In genomic region chr17:50086887-50087286, GRCm38 (mm10) we compare ENCODE assay signal across 16 mouse cellular contexts.
DNase-seq lines count a peak whose midpoint lies in the region.
"Had no signal": no experiment of that assay in that cellular context is flagged by ENCODE, and none has a peak within 500 bp of the region (broad histone marks: within the 10 kb centered on the region; RNA-seq: fewer than 3 reads in every experiment).

No protein-coding gene starts in this region.

- peak; percentile 30 to 58 for DNase-seq in cerebellum, postnatal 10 days
- no peak for DNase-seq in cerebellum, postnatal 25 days
- DNase-seq in ES-CJ7 (ENCODE audit: low read depth, low spot score): peak; percentile 14
- peak; percentile 51 for DNase-seq in thymus, postnatal 0 days (ENCODE audit: low spot score)
- peak; percentile 47 for DNase-seq in thymus, postnatal 4 days
- no peak for DNase-seq in heart, postnatal 4 days
- no peak for DNase-seq in adrenal gland, adult (ENCODE audit: inconsistent age in 2 of 2, low spot score in 1 of 2)
- DNase-seq: adrenal gland, postnatal 10 days; cerebellum, adult 8-10 months; gastrocnemius, postnatal 10 days; kidney, adult 8-10 months; left cerebral cortex, postnatal 4 days; liver, postnatal 0 days; lung, postnatal 4 days; right cerebral cortex, postnatal 25 days; spleen, adult 18-20 months had no signal

Comparison
In these comparisons a context has a peak if more than half of its experiments do, and no peak if none do; other contexts are left out.
1. DNase-seq: peak in cerebellum, postnatal 10 days (2 of 2), ES-CJ7 (single experiment), thymus, postnatal 0 days (single experiment) and thymus, postnatal 4 days (single experiment); none in cerebellum, postnatal 25 days (0 of 2), heart, postnatal 4 days (single experiment) and adrenal gland, adult (0 of 2).